19 mouse cellular contexts compared by ENCODE assay signal in genomic region chr1:71919891-71920290, GRCm38 (mm10).
"Had no signal": no experiment of that assay in that cellular context is flagged by ENCODE, and none has a peak within 500 bp of the region (broad histone marks: within the 10 kb centered on the region; RNA-seq: fewer than 3 reads in every experiment).

No protein-coding gene starts in this region.

- H3K4me3 ChIP-seq: midbrain, embryonic 10.5 days; midbrain, embryonic 12.5 days; myocyte; neural tube, embryonic 13.5 days; neural tube, embryonic 15.5 days; stomach, embryonic 15.5 days had no signal

- DNase-seq: lung, adult 18-20 months; lung, embryonic 14.5 days; lung, postnatal 10 days; lung, postnatal 4 days; midbrain, embryonic 14.5 days; retina, postnatal 1 day; right cerebral cortex, adult 18-20 months; right cerebral cortex, postnatal 25 days; right cerebral cortex, postnatal 4 days; thymus, adult 2 months; thymus, postnatal 25 days; thymus, postnatal 4 days had no signal

- H3K27ac ChIP-seq: midbrain, embryonic 10.5 days; midbrain, embryonic 12.5 days; neural tube, embryonic 13.5 days; neural tube, embryonic 15.5 days; stomach, embryonic 15.5 days; stomach, postnatal 0 days had no signal

- H3K4me1 ChIP-seq: midbrain, embryonic 10.5 days; midbrain, embryonic 12.5 days; neural tube, embryonic 13.5 days; neural tube, embryonic 15.5 days; stomach, embryonic 15.5 days had no signal

- H3K9me3 ChIP-seq: midbrain, embryonic 10.5 days; midbrain, embryonic 12.5 days; neural tube, embryonic 13.5 days; neural tube, embryonic 15.5 days; stomach, embryonic 15.5 days had no signal

- H3K27me3 ChIP-seq: midbrain, embryonic 12.5 days; neural tube, embryonic 13.5 days; neural tube, embryonic 15.5 days; stomach, embryonic 15.5 days had no signal

- H3K36me3 ChIP-seq: midbrain, embryonic 10.5 days; midbrain, embryonic 12.5 days; neural tube, embryonic 13.5 days; neural tube, embryonic 15.5 days; stomach, embryonic 15.5 days had no signal
